Mouse (Mus musculus): ENCODE data around the gene Stpg1. TPM values are rescaled to one million over a fixed set of nuclear protein-coding genes. Genes with fewer than 3 reads are reported as not detected.
A peak's percentile ranks its signal among the peaks of the same experiment; 100 is the strongest.

Gene Stpg1
- total RNA-seq (2017): not detected in 2 replicates

DNA sequence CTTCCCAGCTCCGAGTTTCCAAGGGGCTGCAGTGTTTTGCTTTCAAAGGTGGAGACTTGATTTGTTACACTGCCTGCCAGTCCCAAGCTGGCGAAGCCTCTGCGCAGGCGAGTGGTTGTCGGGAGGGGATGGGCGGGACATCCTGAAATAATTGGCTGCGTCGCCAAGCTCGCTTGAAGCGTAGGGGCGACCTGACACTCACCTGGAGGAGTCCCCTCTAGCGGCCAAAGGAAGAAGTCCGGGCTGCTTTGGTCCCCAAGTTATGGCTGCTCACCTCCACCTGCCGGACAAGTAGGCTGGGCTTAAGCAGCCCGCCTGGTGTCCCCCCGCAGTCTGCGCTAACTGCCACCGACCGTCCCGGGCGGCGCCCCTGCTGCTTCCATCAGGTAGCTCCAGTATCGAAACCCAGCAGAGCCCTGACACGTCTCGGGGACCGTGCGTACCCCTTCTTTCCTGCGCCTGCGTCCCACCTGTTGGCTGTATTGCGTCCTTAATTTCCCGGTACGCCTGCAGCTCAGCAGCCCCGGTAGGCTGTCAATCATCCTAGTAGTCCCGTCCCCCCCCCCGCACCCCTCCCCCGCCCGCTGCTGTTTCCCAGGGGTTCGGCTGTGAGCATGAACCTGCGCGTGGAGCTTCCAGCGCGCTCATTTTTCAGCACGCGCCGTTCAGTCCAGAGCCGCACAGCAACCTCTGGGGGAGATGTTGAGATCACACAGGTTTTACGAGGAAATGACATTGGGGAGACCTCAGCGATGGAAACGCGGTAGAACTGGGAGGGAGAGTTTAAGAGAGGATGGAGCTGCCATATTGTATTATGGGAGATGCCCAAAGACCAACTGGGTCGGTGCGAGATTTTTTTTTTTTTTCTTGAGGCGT, at the start of gene Stpg1, which contains the start of gene Nipal3:
Gene Stpg1 (plus strand): TSS at position 270 of the 876 bp plus-strand sequence.
Gene Nipal3 (minus strand): TSS at position 518 of the 876 bp plus-strand sequence.
- peak; percentile 88 for ATAC-seq (replicated peaks; ENCODE audit: low read depth, poor library complexity, severe bottlenecking)

DNA sequence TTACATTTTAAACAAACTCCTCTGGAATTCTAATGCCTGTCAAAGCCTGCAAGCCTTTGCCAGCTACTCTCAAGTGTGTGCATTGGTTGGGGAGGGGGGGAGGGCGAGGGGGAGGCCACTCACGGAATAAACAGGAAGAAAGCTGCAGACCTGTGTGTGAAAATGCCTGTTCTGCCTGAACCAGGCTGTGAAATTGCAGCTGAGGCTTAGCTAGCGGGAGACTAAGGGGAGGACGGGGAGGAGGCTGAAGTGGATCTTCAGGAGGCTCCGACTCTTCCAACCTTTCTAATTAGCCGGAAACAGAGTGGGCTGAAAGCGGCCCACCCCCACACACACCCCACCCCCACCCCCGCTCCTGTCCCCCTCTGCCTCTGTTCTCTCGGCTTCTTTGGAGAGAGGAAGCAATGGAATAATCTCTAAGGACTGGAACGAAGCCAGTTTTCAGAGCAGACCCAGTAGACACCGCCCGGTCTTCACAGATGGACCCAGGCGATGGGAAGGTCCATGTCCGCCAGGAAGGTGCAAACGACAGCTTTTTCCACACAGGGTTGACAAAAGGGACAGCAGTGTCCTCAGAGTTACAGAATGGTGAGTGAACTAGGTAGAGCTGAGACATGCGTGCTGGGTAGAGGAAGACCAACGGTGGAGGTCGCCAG, 43.1 kb upstream of the Stpg1 start:
- no peak for ATAC-seq (replicated peaks; ENCODE audit: low read depth, poor library complexity, severe bottlenecking)

DNA sequence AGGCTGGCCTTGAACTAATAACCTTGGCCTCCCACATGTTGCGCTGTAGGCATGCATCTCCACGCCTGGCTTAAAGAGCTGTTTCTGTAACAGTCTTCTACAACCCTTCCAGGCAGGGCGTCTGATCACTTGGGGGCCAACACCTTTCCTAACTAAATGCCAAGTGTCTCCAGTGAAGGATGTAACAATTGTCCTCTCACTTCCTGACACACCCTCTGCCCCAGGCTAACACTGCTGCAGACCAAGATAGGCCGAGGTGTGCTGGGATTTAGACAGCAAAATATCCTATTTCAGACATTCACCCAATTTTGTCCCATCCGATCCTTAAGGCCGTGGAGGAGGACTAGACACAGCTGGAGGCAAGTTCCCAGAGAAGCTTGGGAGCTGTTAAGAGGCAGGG, 41.4 kb upstream of the Stpg1 start:
- ATAC-seq (replicated peaks; ENCODE audit: low read depth, poor library complexity, severe bottlenecking): no peak

DNA sequence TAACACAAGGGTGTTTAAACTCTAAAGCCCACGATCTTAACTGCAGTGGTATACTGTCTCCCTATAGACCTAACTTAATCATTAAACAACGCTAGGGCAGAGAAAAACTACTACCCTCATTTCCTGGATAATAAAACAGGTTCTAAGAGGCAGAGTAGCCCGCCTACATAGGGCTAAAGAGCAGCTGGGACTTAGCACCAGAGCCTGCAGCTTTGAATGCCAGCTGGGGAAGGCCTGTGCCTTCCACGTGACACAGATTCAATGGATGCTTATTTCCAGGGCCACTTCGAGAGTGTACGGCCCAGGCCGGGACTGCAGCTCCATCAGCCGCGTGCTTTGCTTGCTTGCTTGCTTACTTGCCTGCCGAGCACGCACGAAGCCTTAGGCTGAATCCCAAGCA, 41.0 kb upstream of the Stpg1 start:
- no peak for ATAC-seq (replicated peaks; ENCODE audit: low read depth, poor library complexity, severe bottlenecking)

DNA sequence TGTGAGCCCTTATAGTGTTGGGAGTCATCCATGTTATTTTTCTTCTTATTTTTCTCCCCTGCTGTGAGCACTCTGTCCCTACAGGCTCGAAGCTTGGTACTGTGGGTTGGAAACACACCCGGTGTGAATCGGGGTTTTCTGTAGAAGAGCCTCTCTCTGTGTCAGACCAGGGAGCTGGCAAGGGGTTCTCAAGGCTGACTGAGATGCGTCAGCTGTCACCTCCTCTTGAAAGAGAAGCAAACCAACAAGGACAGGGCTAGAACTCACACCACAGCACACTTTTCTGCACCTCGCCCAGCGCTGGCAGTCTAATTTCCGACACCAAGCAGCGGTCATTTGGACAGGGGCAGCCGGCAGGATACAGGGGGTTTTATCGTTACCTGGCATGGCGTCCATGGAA, 31.2 kb upstream of the Stpg1 start:
- no peak for ATAC-seq (replicated peaks; ENCODE audit: low read depth, poor library complexity, severe bottlenecking)

DNA sequence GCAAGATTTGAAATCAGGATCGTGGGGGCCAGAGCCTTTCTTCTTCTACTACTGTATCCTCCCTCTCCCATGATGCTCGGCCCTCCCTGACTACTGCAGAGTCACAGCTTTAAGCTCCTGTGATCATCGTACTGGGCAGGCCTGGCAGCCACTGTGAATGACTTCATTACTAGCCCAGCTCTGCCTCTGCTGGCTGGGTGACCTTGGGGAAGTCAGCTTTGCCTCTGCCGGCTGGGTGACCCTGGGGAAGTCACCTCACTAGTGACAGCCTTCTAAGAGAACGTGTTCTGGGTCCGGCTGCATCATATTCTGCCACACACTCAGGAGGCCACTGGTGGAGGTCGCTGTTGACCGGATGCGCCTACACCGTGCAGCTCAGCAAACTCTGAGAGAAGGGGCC, 16.7 kb upstream of the Stpg1 start:
- no peak for ATAC-seq (replicated peaks; ENCODE audit: low read depth, poor library complexity, severe bottlenecking)

DNA sequence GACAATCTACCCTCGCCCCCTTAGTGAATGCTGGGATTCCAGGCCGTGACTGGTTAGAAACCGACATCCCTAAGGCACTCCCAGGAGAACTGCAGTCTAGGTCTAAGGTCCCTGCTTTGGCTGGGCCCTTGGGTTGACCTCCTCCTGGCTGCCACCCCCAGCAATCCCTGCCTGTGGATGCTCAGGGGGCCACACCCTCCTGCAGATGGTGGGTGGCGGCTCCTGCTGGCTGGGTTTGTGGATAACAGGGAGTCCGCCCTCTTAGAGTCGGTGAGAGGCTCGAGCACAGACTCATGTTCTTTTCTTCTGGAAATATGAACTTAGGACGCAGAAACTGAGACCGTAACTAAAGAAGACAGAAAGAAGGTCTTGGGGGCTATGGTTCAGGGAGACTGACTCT, 14.2 kb upstream of the Stpg1 start:
- no peak for ATAC-seq (replicated peaks; ENCODE audit: low read depth, poor library complexity, severe bottlenecking)

DNA sequence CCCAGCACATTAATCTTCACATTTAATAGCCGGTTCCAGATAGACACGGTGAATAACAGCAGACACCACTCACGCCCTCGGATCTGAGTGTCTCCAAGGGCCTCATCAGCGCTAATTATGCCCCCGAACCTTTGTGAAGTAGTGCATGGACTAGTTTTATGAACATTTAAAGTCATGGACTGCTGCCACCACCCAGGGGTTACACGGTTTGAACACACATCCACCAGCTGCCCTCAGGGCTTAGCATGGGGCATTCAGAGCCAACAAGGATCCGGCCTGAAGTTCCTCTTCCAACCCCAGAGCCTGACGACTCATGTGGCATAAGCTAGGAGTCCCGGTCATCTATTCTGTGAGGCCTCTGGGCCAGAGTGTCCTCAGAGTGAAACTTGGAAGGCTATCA, 9.5 kb upstream of the Stpg1 start:
- ATAC-seq (replicated peaks; ENCODE audit: low read depth, poor library complexity, severe bottlenecking): no peak

DNA sequence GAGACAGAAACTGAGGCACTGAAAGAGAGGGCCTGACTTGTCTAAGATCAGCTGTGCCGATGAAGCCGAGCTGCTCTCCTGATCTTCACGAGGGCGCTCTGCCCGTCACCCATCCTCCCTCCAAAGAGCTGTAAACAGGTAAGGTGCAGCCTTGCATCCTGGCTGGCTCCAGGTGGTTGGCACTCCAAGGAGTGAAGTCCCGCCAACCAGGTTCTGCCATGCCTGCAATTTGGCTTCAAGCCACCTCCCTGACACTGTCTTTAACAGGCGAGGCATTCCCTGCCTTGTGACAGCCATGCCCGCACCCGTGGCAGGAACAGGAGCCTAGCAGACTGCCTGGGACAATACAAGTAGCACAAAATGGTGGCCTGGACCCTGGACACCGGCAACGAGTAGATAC, 8.2 kb upstream of the Stpg1 start:
- no peak for ATAC-seq (replicated peaks; ENCODE audit: low read depth, poor library complexity, severe bottlenecking)

DNA sequence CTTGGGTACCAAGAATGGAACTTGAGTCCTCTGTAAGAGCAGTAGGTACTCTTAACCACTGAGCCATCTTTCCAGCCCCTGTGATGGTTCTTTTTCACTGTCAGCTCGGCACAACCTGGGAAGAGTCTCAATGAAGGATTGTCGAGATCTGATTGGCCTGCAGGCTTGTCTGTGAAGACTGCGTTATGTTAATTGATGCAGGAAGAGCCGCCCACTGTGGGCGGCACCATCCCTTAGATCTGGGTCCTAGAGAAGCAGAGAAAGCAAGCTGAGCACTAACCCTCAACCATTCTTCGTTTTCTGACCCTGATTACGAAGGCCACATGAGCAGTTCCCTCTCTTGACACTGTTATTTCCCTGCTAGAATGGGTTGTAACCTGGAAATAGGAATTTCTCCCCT, 5.3 kb upstream of the Stpg1 start:
- no peak for ATAC-seq (replicated peaks; ENCODE audit: low read depth, poor library complexity, severe bottlenecking)

DNA sequence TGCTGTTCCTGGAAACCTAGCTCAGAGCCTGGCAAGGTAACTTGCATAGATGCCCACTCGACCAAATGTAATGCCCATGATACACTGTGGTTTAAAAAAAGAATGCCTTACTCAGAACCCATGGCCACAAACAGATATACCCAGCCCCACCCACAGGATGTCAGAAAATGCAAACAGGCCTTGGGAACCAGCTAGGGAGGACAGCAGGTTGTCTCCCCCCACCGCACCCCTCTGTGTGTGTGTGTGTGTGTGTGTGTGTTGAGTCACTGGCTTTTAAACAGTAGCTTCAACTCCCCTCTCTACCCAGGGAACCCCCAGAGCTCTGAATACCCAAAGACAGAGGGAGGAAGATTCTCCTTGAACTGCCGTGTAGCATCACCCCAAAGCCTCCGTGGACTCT, 1.3 kb upstream of the Stpg1 start:
- peak; percentile 26; the same call in 1 of the 2 replicates for ATAC-seq (replicated peaks; ENCODE audit: low read depth, poor library complexity, severe bottlenecking)

DNA sequence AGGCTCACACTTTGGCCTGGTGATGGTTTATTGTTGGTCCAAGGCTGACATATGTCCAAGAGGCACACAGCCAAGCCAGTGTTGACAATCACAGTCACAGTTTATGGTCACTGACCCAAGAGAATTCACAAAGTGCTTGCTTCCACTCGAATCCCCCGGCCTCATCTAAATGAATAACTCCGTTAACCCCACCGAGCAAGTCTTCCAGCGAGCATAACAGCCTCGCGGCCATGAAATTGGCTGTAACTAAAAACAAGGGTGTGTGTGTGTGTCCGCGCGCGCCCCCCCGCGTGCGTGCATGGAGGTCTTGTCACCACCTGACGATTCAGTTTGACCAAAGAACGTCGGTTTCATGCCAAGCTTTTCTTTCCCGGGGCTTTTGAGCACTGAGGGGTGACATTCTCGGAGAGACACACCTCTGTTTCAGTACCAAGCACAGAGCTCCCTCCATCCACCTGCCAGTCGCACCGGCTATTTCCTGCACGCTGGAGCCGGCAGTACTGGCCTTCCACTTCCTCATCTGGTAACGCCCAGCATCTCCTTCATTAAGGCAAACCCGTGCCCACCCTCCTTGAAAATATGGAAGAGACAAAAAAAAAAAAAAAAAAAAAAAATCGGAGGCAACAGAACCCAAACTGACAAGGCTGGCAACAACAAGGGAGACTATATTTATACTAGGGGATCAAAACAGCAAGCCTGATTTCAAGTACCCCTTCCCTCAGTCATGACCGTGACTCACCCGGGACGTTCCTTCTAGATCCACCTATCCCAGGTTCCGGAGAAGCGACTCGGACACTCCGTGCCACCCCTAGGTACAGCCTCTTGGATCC, 684 bp upstream of the Stpg1 start:
- ATAC-seq (replicated peaks; ENCODE audit: low read depth, poor library complexity, severe bottlenecking): peak; percentile 45

DNA sequence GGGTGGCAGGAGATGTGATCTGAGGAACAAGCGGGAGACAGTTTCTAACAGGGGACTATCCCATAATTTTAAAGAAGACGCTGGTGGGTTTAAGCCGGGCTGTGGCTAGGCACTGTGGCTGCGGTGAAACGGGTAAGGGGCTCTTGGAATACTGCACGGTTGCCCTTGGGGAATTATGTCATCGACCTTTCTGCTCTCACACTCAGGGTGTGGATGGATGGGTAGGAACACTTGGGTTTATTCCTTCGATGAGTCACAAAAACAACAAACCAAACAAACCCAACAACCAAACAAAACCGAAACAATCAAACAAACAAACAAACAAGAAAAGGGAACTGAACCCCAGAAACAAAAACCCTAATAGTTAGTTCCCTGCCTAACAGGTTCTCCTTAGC, 804 bp downstream of the Stpg1 start:
- ATAC-seq (replicated peaks; ENCODE audit: low read depth, poor library complexity, severe bottlenecking): no peak

DNA sequence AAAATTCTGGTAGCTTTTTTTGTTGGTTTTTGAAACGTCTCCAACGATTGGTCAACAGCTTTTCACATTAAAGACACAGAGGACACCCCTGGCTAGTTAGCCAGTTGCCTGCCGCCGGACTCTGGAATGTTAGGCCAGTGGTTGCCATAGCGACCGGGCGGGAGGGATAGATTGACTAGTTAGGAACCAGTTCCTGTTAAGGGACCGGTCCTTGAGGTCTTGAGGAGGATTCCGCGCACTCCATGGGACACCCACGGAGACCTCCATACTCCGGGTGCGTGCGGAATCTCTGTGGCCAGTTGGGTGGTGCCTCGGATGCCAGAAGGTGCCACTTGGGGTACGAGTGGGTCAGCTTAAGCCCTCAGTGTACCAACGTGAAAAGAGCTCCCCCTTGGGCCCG, 1.2 kb downstream of the Stpg1 start:
- no peak for ATAC-seq (replicated peaks; ENCODE audit: low read depth, poor library complexity, severe bottlenecking)

DNA sequence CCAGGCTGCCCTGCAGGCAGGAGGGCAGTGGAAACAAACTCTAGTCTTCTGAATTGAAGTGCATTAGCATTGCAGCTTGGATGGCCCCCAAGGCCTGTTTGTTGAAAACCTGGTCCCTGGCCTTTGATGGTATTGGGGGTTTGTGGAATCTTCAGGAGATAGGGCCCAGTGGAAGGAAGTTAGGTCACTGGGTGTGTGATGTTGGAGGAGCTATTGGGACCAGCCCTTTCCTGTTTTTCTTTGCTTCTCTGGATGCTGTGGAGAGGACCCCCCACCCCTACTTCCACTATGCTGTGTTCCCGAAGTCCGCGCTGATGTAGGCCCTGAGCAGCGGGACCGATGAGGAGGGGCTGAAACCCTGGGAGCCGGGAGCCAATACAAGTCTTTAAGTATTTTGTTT, 3.5 kb downstream of the Stpg1 start:
- ATAC-seq (replicated peaks; ENCODE audit: low read depth, poor library complexity, severe bottlenecking): no peak

DNA sequence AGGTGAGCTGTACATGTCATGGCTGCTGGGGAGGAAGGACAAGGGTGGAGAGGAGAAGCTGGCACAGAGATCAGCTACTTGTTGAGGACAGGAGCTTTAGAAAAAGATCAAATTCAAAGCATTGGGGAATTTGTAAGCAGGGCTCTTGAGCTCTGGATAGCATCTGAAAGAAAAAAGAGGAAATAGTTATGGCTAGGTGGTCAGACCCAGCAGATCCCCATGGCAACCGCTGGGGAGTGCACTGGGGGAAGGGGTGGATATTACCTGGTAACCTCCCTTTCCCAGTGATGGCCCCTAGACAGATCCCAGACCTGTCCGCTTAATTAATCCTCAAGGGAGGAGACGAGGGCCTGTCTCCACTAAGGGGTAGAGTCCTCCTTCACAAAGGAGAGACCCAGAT, 5.2 kb downstream of the Stpg1 start:
- peak; percentile 50; the same call in 1 of the 2 replicates for ATAC-seq (replicated peaks; ENCODE audit: low read depth, poor library complexity, severe bottlenecking)

DNA sequence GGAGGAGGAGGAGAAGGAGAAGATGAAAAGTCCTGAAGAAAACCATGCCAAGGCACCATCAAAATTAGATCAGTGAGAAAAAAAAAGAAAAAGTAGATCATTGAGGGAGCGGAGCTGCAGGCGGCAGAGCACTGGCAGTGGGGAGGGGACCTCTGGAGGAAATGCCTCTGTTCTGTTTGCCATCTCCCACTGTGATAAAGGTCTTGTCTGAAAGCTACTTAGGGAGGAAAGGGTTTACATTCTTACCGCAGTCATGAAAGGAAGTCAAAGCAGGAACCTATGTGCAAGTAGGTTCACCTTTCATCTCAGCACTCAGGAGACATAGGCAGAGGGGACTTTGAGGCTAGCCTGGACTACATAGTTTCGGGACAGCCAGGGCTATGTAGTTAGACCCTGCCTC, 7.0 kb downstream of the Stpg1 start:
- ATAC-seq (replicated peaks; ENCODE audit: low read depth, poor library complexity, severe bottlenecking): peak; percentile 57

DNA sequence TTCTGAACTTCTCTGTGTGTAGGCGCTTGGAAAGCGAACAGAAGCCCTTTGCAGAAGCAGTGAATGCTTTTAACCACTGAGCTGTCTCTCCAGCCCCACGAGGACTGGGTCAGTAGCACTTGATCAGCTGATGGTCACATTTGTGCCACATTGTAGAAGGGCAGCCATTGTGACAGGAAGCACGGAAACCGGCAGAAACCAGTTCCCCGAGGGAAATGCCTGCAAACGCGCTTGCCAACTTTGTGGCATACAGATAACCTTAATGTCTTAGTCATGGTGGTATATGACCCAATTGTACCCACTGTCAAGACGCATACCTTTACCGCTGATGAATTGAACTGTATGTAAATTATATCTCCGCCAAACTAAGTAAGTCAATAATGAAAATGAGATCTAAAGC, 11.2 kb downstream of the Stpg1 start:
- ATAC-seq (replicated peaks; ENCODE audit: low read depth, poor library complexity, severe bottlenecking): peak; percentile 57

DNA sequence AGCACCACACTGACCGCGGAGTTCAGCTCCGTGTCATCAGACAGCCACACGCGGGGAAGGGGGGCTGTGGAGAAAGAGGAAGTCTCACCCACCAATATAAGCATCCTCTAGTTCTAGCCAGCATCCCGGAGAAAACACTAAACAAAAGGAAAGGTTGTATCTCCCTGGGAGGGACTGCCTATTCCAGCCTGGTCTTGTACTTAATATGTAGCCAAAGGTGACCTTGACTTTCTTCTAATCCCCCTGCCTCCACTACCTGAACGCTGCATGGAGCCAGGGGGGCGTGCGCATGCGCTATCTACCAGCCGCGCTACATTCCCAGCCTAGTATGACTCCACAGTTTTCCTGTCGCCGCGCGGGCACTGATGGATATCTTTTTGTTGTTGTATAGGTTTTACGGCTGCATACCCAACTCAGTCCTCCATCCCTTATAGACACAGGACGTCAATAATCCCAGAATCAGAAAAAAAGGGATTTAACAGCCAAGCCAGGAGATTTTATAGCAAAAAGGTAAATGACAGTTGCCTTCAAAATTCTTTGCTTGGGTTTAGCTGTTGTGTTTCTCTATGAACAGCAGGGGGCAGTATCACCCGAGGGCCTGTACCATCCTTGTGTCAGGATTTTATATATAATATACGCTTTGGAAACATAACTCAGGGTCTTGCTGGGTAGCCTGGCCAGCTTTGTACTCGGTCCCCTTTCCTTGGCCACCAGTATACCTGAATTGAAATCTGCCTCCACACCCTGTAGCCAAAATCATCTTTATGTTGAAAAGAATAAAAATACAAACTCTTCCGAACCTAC, 13.2 kb downstream of the Stpg1 start:
- ATAC-seq (replicated peaks; ENCODE audit: low read depth, poor library complexity, severe bottlenecking): peak; percentile 75

Data from common myeloid progenitor, adult 5-6 weeks (primary cell).